Mouse (Mus musculus) spleen, adult 2 months (tissue): Measurements from ENCODE around the gene Gramd2.

Experiments
- CTCF ChIP-seq: fragments of 200-500 bp; IDR thresholded peaks from 2 replicates; pipeline ENCODE4 v1.5.1; 2011; ENCODE audit warnings: mild to moderate bottlenecking, inconsistent platforms; ENCODE audit not compliant: insufficient read depth, insufficient read length, insufficient replicate concordance; ENCODE audit errors: extremely low read depth
- POLR2A ChIP-seq: fragments of 200-500 bp; IDR thresholded peaks from 2 replicates; pipeline ENCODE4 v1.6.1; 2011; ENCODE audit warnings: low read depth, low read length, inconsistent platforms

GRCm38 (mm10) chr9:59755199-59755598 lies 75.3 kb downstream of the Gramd2 start:
- no peak for TF ChIP-seq CTCF
- TF ChIP-seq POLR2A: no peak
